Mouse (Mus musculus) intestine, embryonic 16.5 days (tissue): ENCODE data around the gene Hist2h2be. TPM values are rescaled to one million over a fixed set of nuclear protein-coding genes. Genes with fewer than 3 reads are reported as not detected.
"Not testable (repeated sequence)": the region's sequence is repeated elsewhere in the genome, so short reads cannot be mapped to it uniquely, and the experiment has no call there.

Experiments
- ATAC-seq: fragments of 200-750 bp; cut with Nextera tagmentation; 2 replicates; pipeline ENCODE4 v1.8.0; 2017; ENCODE audit warnings: moderate TSS enrichment, moderate library complexity
- H3K27ac ChIP-seq: fragments of 300-500 bp; sonication (generic); 2 replicates; pipeline ENCODE4 v1.5.1; 2014; ENCODE audit warnings: mild to moderate bottlenecking, low read length
- H3K27me3 ChIP-seq: fragments of 300-500 bp; sonication (generic); replicated peaks from 2 replicates; pipeline ENCODE4 v1.6.1; 2014; ENCODE audit warnings: low read length, control low read depth, mixed read lengths; ENCODE audit not compliant: control insufficient read depth, insufficient read depth
- H3K36me3 ChIP-seq: fragments of 300-500 bp; sonication (generic); 2 replicates; pipeline ENCODE4 v1.6.1; 2014; ENCODE audit warnings: low read length, control low read depth; ENCODE audit not compliant: control insufficient read depth, insufficient read depth
- H3K4me1 ChIP-seq: fragments of 300-500 bp; sonication (generic); 2 replicates; pipeline ENCODE4 v1.6.1; 2014; ENCODE audit warnings: low read length, control low read depth, mixed read lengths; ENCODE audit not compliant: control insufficient read depth, insufficient read depth
- H3K4me2 ChIP-seq: fragments of 300-500 bp; sonication (generic); 2 replicates; pipeline ENCODE4 v1.6.1; 2014; ENCODE audit warnings: low read depth, low read length, control low read depth
- H3K4me3 ChIP-seq: fragments of 300-500 bp; sonication (generic); 2 replicates; pipeline ENCODE4 v1.5.1; 2014; ENCODE audit warnings: mild to moderate bottlenecking, low read length
- H3K9ac ChIP-seq: fragments of 300-500 bp; sonication (generic); 2 replicates; pipeline ENCODE4 v1.6.1; 2014; ENCODE audit warnings: low read depth, low read length
- H3K9me3 ChIP-seq: fragments of 300-500 bp; sonication (generic); 2 replicates; pipeline ENCODE4 v1.6.1; 2016; ENCODE audit warnings: low read length, control low read depth; ENCODE audit not compliant: control insufficient read depth
- WGBS: fragments of 180-500 bp; shearing (Covaris S2); extraction: QIAGEN DNeasy Blood & Tissue Kit; methylation state at CpG from one replicate; pipeline ENCODE4 v1.1.7; 2014; 5-methylcytosine and 5-hydroxymethylcytosine counted together
- polyA plus RNA-seq: library from polyadenylated mRNA; unstranded; fragments of >200 nt; fragmentation: Nextera tagmentation; extraction: Ambion mirVana; gene quantifications from 2 replicates; pipeline ENCODE4 v1.2.1, GENCODE M21; 2015

Gene Hist2h2be
- 6.7 and 7.3 TPM in 2 replicates for polyA plus RNA-seq

DNA sequence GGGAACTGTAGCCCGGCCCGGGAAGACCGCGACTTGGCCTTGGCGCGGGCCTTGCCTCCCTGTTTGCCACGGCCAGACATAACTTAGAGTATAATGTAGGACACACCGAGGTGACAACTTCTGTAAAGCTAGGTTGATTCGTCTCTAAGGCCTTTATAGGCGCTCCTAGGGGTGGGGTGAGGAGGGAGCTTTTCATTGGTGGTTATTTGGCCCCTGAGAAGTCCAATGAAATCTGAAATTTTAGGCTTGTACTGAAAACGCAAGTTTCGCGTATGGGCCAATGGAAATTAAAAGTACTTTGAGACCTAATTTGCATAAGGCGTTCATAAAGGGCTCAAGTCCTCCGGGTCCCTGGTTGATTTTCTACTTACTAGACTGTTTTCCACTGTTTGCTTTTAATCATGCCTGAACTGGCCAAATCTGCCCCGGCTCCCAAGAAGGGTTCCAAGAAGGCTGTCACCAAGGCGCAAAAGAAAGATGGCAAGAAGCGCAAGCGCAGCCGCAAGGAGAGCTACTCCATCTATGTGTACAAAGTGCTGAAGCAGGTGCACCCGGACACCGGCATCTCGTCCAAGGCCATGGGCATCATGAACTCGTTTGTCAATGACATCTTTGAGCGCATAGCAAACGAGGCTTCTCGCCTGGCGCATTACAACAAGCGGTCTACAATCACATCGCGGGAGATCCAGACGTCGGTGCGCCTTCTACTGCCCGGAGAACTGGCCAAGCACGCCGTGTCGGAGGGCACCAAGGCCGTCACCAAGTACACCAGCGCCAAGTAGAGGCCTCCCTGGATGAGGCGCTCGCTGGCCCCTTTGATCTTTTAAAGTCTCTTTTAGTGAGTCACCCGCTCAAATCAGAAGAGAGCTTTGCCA lies at the start of gene Hist2h2be, which contains the start of gene Hist2h2ac:
Hist2h2be (plus strand) TSS at position 355 of the 875 bp plus-strand sequence.
Hist2h2ac (minus strand) TSS at position 116 of the 875 bp plus-strand sequence.
- no peaks in the 10 kb centered on the region for H3K27me3 ChIP-seq
- peak within 1 kb of the TSS; percentile 85 for H3K4me2 ChIP-seq
- ATAC-seq: peak; percentile 94
- under 1% methylated on average over 43 of the region's 43 CpGs for WGBS
- peak within 1 kb of the TSS; percentile 68 for H3K4me3 ChIP-seq
- peak within 1 kb of the TSS; percentile 100 for H3K27ac ChIP-seq
- H3K4me1 ChIP-seq: peaks cover 18% of the 10 kb centered on the region
- H3K9ac ChIP-seq: peak within 1 kb of the TSS; percentile 84
- H3K36me3 ChIP-seq: no peaks in the 10 kb centered on the region
- H3K9me3 ChIP-seq: no peaks in the 10 kb centered on the region

DNA sequence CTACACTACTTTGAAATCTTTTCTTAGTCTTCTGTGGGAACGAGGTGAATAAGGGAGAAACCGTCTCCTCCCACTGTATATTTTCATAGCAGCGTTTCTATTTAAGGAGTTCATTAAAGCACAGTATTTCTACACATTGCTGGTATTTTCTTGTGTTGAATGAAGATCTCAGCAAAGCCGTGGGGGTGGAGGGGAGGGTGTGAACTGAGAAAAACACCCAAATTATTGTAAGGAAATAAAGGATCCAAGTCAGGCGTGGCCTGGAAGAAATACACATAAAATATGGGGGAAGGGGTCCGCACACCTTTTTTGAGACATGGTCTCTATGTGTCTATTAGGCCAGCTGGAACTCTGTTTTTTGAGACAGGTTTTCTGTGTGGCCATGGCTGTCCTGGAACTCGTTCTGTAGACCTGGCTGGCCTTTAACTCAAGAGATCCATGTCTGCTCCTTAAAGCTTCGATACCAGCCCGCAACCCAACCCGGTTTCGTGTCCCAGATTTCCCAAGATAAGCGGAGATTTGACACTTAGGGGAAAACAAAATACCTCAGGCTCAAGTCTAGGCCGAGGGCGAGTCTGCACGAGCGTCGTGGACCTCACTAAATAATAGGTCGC lies 49.2 kb upstream of the Hist2h2be start:
- Histone ChIP-seq H3K4me3 (peak overlapping the region; percentile 89), H3K9me3 (no peaks in the 10 kb centered on the region), H3K36me3 (peaks cover 10% of the 10 kb centered on the region; the same call in 1 of the 2 replicates), H3K4me2 (peak overlapping the region; percentile 69), H3K9ac (peak overlapping the region; percentile 82), H3K27ac (peak overlapping the region; percentile 97), H3K27me3 (no peaks in the 10 kb centered on the region), H3K4me1 (peaks cover 15% of the 10 kb centered on the region)
- peak; percentile 24 for ATAC-seq
- WGBS: 17% methylated on average over 18 of the region's 18 CpGs

DNA sequence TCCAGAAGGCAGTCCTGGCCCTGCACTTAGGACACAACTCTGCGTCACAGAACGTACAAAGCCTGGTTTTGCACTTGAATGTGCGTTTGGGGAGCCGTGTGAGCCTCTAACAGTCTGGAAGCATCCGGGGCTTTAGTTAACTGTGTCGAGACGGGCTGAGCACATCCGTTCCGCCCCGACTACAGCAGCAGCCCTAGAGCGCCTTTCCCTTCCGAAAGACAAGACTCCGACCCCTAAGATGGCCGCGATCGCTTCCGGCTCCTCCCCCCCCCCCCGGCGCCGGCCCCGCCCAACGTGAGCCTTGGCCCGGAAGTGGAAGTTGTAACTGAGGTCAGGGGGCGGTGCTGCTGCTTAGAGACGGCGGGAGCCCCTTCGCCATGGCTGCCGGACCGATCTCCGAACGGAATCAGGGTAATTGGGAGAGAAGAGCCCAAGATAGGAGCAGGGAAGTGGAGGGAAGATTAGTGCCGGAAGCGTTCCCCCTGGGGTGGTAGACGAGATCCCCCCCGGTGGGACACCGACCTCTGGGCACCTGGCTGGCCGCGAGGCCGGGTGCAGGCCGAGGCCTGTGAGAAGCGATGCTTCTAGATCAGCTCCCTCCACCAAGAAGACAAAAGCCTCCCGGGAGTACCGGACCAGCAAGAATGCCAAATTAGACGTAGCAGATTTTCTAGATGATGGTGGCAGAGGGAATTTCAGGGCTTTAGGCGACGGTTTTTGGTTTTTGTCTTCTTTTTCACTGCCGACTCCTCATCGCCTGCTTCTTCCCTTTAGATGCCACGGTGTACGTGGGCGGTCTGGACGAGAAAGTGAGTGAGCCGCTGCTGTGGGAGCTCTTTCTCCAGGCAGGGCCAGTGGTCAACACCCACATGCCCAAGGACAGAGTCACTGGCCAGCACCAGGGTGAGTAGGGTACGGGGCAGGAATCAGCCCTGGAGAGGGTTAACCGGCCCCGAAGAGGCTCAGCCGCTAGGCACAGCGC lies 48.4 kb upstream of the Hist2h2be start, which contains the start of gene Sf3b4:
Sf3b4 (plus strand) TSS at position 136 of the 982 bp plus-strand sequence.
- Histone ChIP-seq H3K9me3 (no peaks in the 10 kb centered on the region), H3K4me3 (peak within 1 kb of the TSS; percentile 89), H3K9ac (peak within 1 kb of the TSS; percentile 82), H3K36me3 (peaks cover 10% of the 10 kb centered on the region; the same call in 1 of the 2 replicates), H3K27ac (peak within 1 kb of the TSS; percentile 97), H3K27me3 (no peaks in the 10 kb centered on the region), H3K4me2 (peak within 1 kb of the TSS; percentile 92), H3K4me1 (peaks cover 15% of the 10 kb centered on the region)
- under 1% methylated on average over 57 of the region's 58 CpGs for WGBS
- peak; percentile 93 for ATAC-seq

DNA sequence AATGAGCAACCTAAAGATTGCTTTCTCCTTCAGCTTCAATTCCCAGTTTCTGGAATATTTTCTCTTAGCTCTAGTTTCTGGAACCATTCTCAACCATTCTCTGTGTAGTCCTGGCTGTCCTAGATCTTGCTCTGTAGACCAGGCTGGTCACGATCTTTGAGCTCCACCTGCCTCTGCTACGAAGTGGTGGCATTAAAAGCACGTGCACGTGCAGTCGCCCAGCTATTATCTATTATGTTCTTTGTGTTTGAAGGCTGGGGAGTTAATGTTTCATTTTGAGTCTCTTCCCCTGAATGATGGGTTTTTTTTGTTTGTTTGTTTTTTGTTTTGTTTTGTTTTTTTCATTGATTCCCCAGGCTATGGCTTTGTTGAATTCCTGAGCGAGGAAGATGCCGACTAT lies 47.7 kb upstream of the Hist2h2be start:
- ATAC-seq: no peak
- H3K27me3 ChIP-seq: no peaks in the 10 kb centered on the region
- WGBS: 39% methylated on average over 7 of the region's 7 CpGs

DNA sequence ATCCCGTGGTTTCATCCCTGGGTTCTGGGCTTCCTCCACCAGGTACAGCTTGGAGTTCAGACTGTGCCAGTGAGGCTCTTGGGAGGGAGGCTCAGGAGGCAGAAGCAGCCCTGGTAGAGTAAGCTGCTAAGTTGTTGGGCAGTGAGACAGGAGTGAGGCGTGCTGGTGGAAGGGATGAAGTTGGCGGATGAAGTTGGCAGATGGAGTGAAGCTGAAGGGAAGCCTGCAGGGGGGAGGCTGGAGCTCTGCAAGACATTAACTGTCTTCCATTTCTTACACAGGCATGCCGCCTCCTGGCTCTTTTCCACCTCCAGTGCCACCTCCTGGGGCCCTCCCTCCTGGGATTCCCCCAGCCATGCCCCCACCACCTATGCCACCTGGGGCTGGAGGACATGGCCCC lies 46.9 kb upstream of the Hist2h2be start:
- ATAC-seq, H3K4me2 ChIP-seq, H3K9me3 ChIP-seq: not testable (repeated sequence)

More for the DNA sequence above, 47.7 kb upstream of the Hist2h2be start:
- peak overlapping the region; percentile 92 for H3K4me2 ChIP-seq
- H3K27ac ChIP-seq: no peak overlapping the region; the same call in 1 of the 2 replicates
- peak overlapping the region; percentile 89 for H3K4me3 ChIP-seq
- peaks cover 10% of the 10 kb centered on the region; the same call in 1 of the 2 replicates for H3K36me3 ChIP-seq
- peaks cover 15% of the 10 kb centered on the region for H3K4me1 ChIP-seq
- no peaks in the 10 kb centered on the region for H3K9me3 ChIP-seq
- peak overlapping the region; percentile 82 for H3K9ac ChIP-seq

DNA sequence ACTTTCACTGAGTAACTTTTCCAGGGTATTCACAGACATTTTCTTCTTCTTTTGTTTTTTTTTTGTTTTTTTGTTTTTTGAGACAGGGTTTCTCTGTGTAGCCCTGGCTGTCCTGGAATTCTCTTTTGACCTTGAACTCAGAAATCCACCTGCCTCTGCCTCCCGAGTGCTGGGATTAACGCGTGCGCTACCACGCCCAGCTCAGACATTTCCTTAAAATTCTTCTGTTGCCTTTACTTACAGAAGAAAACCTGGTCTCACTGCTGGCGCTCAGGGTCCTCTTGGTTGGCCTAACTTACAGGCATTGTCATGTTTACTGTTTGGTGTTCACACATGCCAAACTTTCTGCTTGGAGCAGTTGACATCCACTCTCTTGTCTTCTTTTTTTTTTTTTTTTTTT lies 45.7 kb upstream of the Hist2h2be start:
- Histone ChIP-seq H3K4me2 (no peak overlapping the region), H3K4me1 (peaks cover 15% of the 10 kb centered on the region), H3K9me3 (no peaks in the 10 kb centered on the region), H3K36me3 (peaks cover 7% of the 10 kb centered on the region; the same call in 1 of the 2 replicates), H3K27ac (no peak overlapping the region), H3K9ac (no peak overlapping the region), H3K27me3 (no peaks in the 10 kb centered on the region), H3K4me3 (no peak overlapping the region)
- 90% methylated on average over 6 of the region's 6 CpGs for WGBS
- no peak for ATAC-seq

More for the DNA sequence above, 46.9 kb upstream of the Hist2h2be start:
- not testable (repeated sequence) for H3K27me3 ChIP-seq, H3K9ac ChIP-seq, H3K27ac ChIP-seq, H3K4me3 ChIP-seq
- peaks cover 10% of the 10 kb centered on the region; the same call in 1 of the 2 replicates for H3K36me3 ChIP-seq
- H3K4me1 ChIP-seq: peaks cover 15% of the 10 kb centered on the region
- 78% methylated on average over 4 of the region's 4 CpGs for WGBS

DNA sequence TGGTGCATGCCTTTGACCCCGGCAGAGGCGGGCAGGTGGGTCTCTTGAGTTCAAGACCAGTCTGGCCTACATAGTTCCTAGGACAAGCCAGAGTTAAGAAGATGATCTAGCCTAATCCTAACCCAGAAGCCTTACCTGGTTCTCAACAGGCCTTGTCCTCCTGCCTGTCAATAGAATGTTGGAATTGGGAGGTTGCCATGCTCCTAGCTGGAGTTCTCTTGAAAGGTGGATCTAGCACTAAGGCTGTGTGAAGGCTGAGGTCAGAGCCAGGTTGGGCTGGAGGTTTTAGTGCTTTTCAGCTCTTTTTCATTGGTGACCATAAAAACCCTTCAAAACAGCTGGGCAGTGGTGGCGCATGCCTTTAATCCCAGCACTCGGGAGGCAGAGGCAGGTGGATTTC lies 42.5 kb upstream of the Hist2h2be start:
- ATAC-seq: no peak
- peaks cover 7% of the 10 kb centered on the region; the same call in 1 of the 2 replicates for H3K36me3 ChIP-seq
- H3K4me3 ChIP-seq: no peak overlapping the region
- no peak overlapping the region for H3K27ac ChIP-seq
- no peaks in the 10 kb centered on the region for H3K9me3 ChIP-seq
- peaks cover 7% of the 10 kb centered on the region; the same call in 1 of the 2 replicates for H3K4me1 ChIP-seq
- H3K4me2 ChIP-seq: no peak overlapping the region
- H3K9ac ChIP-seq: no peak overlapping the region
- 83% methylated on average over 4 of the region's 4 CpGs for WGBS
- no peaks in the 10 kb centered on the region for H3K27me3 ChIP-seq

DNA sequence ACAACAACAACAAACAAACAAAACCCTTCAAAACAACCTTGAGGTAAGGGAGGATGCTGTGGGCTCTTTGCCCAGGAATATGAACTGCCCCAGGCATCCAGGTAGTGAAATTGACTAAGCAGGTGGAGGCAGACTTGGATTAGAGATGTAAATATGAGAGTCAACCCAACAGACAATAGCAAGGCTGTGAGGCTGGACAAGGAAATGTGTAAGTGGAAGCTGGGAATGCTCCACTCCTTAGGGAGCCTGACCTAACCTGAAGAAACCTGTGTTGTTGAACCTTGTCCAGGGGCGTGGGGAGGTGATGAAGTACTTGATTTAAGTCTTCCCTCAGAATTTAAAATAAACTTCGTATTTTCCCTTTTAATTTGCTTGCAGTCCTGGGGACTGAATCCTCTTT lies 42.0 kb upstream of the Hist2h2be start:
- Histone ChIP-seq H3K4me1 (peaks cover 7% of the 10 kb centered on the region; the same call in 1 of the 2 replicates), H3K4me2 (no peak overlapping the region), H3K27me3 (no peaks in the 10 kb centered on the region), H3K27ac (no peak overlapping the region), H3K36me3 (peaks cover 7% of the 10 kb centered on the region; the same call in 1 of the 2 replicates), H3K9ac (no peak overlapping the region; the same call in 1 of the 2 replicates), H3K9me3 (no peaks in the 10 kb centered on the region), H3K4me3 (no peak overlapping the region)
- 76% methylated on average over 2 of the region's 2 CpGs for WGBS
- ATAC-seq: no peak
